In genomic region chr7:130645994-130646761, GRCm38 (mm10) we compare ENCODE assay signal across 7 mouse cellular contexts.
DNase-seq lines count a peak whose midpoint lies in the region; ATAC-seq and TF ChIP-seq lines count a peak whose summit lies in the region.

No protein-coding gene starts in this region.

- H3K4me3 ChIP-seq in hindbrain, embryonic 13.5 days, result peak overlapping the region; percentile 52
- H3K4me3 ChIP-seq in liver, adult 2 months (ENCODE audit: insufficient read depth, low read depth, low read length), result peak overlapping the region; percentile 66
- H3K4me3 ChIP-seq in midbrain, postnatal 0 days (ENCODE audit: low read depth, low read length), result peak overlapping the region; percentile 45
- peak overlapping the region; percentile 85 for H3K4me3 ChIP-seq in testis, adult 2 months (ENCODE audit: control insufficient read depth, low read depth, low read length)

- no peaks in the 10 kb centered on the region for H3K36me3 ChIP-seq in hindbrain, embryonic 13.5 days
- no peaks in the 10 kb centered on the region for H3K36me3 ChIP-seq in liver, adult 2 months (ENCODE audit: control insufficient read depth, insufficient read depth, low read length)
- H3K36me3 ChIP-seq in midbrain, postnatal 0 days (ENCODE audit: insufficient read depth, low read length), result no peaks in the 10 kb centered on the region
- H3K36me3 ChIP-seq in testis, adult 2 months (ENCODE audit: control insufficient read depth, insufficient read depth, low read length), result no peaks in the 10 kb centered on the region

- H3K4me1 ChIP-seq in hindbrain, embryonic 13.5 days (replicated peaks), result peaks cover 39% of the 10 kb centered on the region
- peaks cover 6% of the 10 kb centered on the region; the same call in 1 of the 2 replicates for H3K4me1 ChIP-seq in liver, adult 2 months (ENCODE audit: control insufficient read depth, insufficient read depth, low read length)
- no peaks in the 10 kb centered on the region; the same call in 1 of the 2 replicates for H3K4me1 ChIP-seq in midbrain, postnatal 0 days (ENCODE audit: insufficient read depth, low read length)
- peaks cover 12% of the 10 kb centered on the region for H3K4me1 ChIP-seq in testis, adult 2 months (ENCODE audit: control insufficient read depth, insufficient read depth, low read length)

- ATAC-seq in hindbrain, embryonic 13.5 days (ENCODE audit: low FRiP score), result peak; percentile 74
- peak; percentile 60 for ATAC-seq in midbrain, postnatal 0 days (ENCODE audit: low FRiP score)

- TF ChIP-seq CTCF in liver, adult 2 months (IDR thresholded peaks at IDR 0.05; ENCODE audit: low read depth, low read length), result 0 out of 2 replicates have a peak, but pooled peaks have one; percentile 16
- peak; percentile 36 for TF ChIP-seq CTCF in midbrain, postnatal 0 days (IDR thresholded peaks at IDR 0.05)
- TF ChIP-seq CTCF in testis, adult 2 months (IDR thresholded peaks at IDR 0.05; ENCODE audit: control insufficient read depth, insufficient read depth, insufficient replicate concordance, low read depth, low read length), result no peak

- H3K79me2 ChIP-seq in liver, adult 2 months (ENCODE audit: control insufficient read depth, insufficient read depth, low read length), result peaks cover 20% of the 10 kb centered on the region; the same call in 1 of the 2 replicates

- H3K27me3 ChIP-seq in hindbrain, embryonic 13.5 days, result peaks cover 19% of the 10 kb centered on the region
- H3K27me3 ChIP-seq in liver, adult 2 months (ENCODE audit: control insufficient read depth, insufficient read depth, low read length), result no peaks in the 10 kb centered on the region
- peaks cover 7% of the 10 kb centered on the region for H3K27me3 ChIP-seq in midbrain, postnatal 0 days (ENCODE audit: insufficient read depth, low read length)
- H3K27me3 ChIP-seq in testis, adult 2 months (ENCODE audit: control insufficient read depth, insufficient read depth, low read length), result no peaks in the 10 kb centered on the region

- H3K4me2 ChIP-seq in hindbrain, embryonic 13.5 days, result peak overlapping the region; percentile 99
- H3K4me2 ChIP-seq in midbrain, postnatal 0 days (ENCODE audit: low read depth, low read length, poor library complexity, severe bottlenecking), result peak overlapping the region; percentile 96

- H3K27ac ChIP-seq in hindbrain, embryonic 13.5 days, result peak overlapping the region; percentile 75
- H3K27ac ChIP-seq in liver, adult 2 months (replicated peaks; ENCODE audit: insufficient read depth, low read depth, low read length), result peak overlapping the region; percentile 78
- H3K27ac ChIP-seq in midbrain, postnatal 0 days (ENCODE audit: low read depth, low read length), result no peak overlapping the region
- peak overlapping the region; percentile 68 for H3K27ac ChIP-seq in testis, adult 2 months (ENCODE audit: control insufficient read depth, insufficient read depth, low read depth, low read length)

- H3K9me3 ChIP-seq in hindbrain, embryonic 13.5 days, result no peaks in the 10 kb centered on the region
- H3K9me3 ChIP-seq in midbrain, postnatal 0 days (ENCODE audit: low read length), result no peaks in the 10 kb centered on the region

- DNase-seq in MEL-GATA-1-ER (ENCODE audit: extremely low read depth, low read depth), result peak; percentile 35
- peak; percentile 83 for DNase-seq in adrenal gland, postnatal 25 days
- peak; percentile 69 for DNase-seq in forelimb bud, embryonic 11.5 days (ENCODE audit: low read depth, low spot score)
- peak; percentile 66 for DNase-seq in liver, adult 2 months (ENCODE audit: extremely low read depth, low read depth, low spot score)
- peak; percentile 20 for DNase-seq in midbrain, postnatal 0 days (ENCODE audit: low spot score)

- under 1% methylated on average over 55 of the region's 55 CpGs for WGBS in hindbrain, embryonic 13.5 days
- WGBS in liver, adult 2 months, result under 1% methylated on average over 54 of the region's 55 CpGs
- under 1% methylated on average over 51 of the region's 55 CpGs for WGBS in midbrain, postnatal 0 days

- 0 out of 2 replicates have a peak, but pooled peaks have one; percentile 22 for TF ChIP-seq POLR2A in liver, adult 2 months (IDR thresholded peaks at IDR 0.05; ENCODE audit: extremely low read depth, insufficient read depth, low read length)
- TF ChIP-seq POLR2A in testis, adult 2 months (IDR thresholded peaks at IDR 0.05; ENCODE audit: control insufficient read depth, low read depth, low read length), result no peak

- peak overlapping the region; percentile 69 for H3K9ac ChIP-seq in hindbrain, embryonic 13.5 days
- H3K9ac ChIP-seq in liver, adult 2 months (ENCODE audit: low read depth, low read length), result peak overlapping the region; percentile 80
- H3K9ac ChIP-seq in midbrain, postnatal 0 days (replicated peaks; ENCODE audit: low read length, poor library complexity, severe bottlenecking), result peak overlapping the region; percentile 33

Comparison
In these comparisons a context has a peak if more than half of its experiments do, and no peak if none do; other contexts are left out.
1. DNase-seq: peak in every context shown above with its lines; median percentile 83 in adrenal gland, postnatal 25 days; 69 in forelimb bud, embryonic 11.5 days; 66 in liver, adult 2 months; 35 in MEL-GATA-1-ER; 20 in midbrain, postnatal 0 days.